Mouse (Mus musculus) MEL (cell line): Measurements from ENCODE around the gene 3110082I17Rik. TPM values are rescaled to one million over a fixed set of nuclear protein-coding genes. Genes with fewer than 3 reads are reported as not detected.

Source experiments
- DNase-seq: peaks from one replicate; pipeline ENCODE4 v3.0.0; 2011; ENCODE audit warnings: low read depth, low spot score
- H3K27ac ChIP-seq: 2 replicates; pipeline ENCODE4 v1.5.1; 2012; ENCODE audit warnings: low read depth, mild to moderate bottlenecking, control low read depth, low read length, moderate library complexity; ENCODE audit not compliant: control insufficient read depth
- H3K27me3 ChIP-seq, 2 experiments: fragments of 150-350 bp in 1 of 2; sonication (generic) in 1 of 2; 2 replicates each; pipeline ENCODE4 v1.6.1; 2012; ENCODE audit warnings: low read length in 2 of 2, mild to moderate bottlenecking in 2 of 2, improper control_type of control experiment in 1 of 2, moderate library complexity in 1 of 2; ENCODE audit not compliant: insufficient read depth in 2 of 2, control insufficient read depth in 1 of 2
- H3K36me3 ChIP-seq, 2 experiments: 2 replicates each; pipeline ENCODE4 v1.6.1; 2012 to 2014; ENCODE audit warnings: low read length in 2 of 2, improper control_type of control experiment in 1 of 2, inconsistent platforms in 1 of 2, mild to moderate bottlenecking in 1 of 2; ENCODE audit not compliant: insufficient read depth in 2 of 2, control insufficient read depth in 1 of 2
- H3K4me1 ChIP-seq, 2 experiments: fragments of 150-350 bp in 1 of 2; sonication (generic) in 1 of 2; 2 replicates each; pipeline ENCODE4 v1.6.1; 2012; ENCODE audit warnings: low read length in 2 of 2, improper control_type of control experiment in 1 of 2, mild to moderate bottlenecking in 1 of 2; ENCODE audit not compliant: insufficient read depth in 2 of 2, control insufficient read depth in 1 of 2
- H3K4me3 ChIP-seq, 2 experiments: fragments of 150-350 bp in 1 of 2; sonication (generic) in 1 of 2; 2 replicates each; pipeline ENCODE4 v1.5.1; 2012; ENCODE audit warnings: low read depth in 2 of 2, low read length in 2 of 2, mild to moderate bottlenecking in 2 of 2, moderate library complexity in 2 of 2, control low read depth in 1 of 2, improper control_type of control experiment in 1 of 2; ENCODE audit not compliant: control insufficient read depth in 1 of 2, insufficient read depth in 1 of 2
- H3K79me2 ChIP-seq: 2 replicates; pipeline ENCODE4 v1.6.1; 2012; ENCODE audit warnings: mild to moderate bottlenecking, low read length, moderate library complexity; ENCODE audit not compliant: control insufficient read depth, poor library complexity, insufficient read depth
- H3K9ac ChIP-seq: 2 replicates; pipeline ENCODE4 v1.6.1; 2012; ENCODE audit warnings: low read depth, mild to moderate bottlenecking, control low read depth, low read length, moderate library complexity; ENCODE audit not compliant: control insufficient read depth, poor library complexity, severe bottlenecking
- H3K9me3 ChIP-seq: fragments of 150-350 bp; sonication (generic); replicated peaks from 2 replicates; pipeline ENCODE4 v1.6.1; 2012; ENCODE audit warnings: mild to moderate bottlenecking, low read length, improper control_type of control experiment, moderate library complexity; ENCODE audit not compliant: insufficient read depth
- CHD1 ChIP-seq: IDR thresholded peaks from 2 replicates; pipeline ENCODE4 v1.6.1; 2012; ENCODE audit warnings: low read depth, mild to moderate bottlenecking, inconsistent platforms, low read length, improper control_type of control experiment
- CTCF ChIP-seq, 3 experiments: IDR thresholded peaks in 2 of 3; conservative IDR thresholded peaks in 1 of 3; 2 replicates each; pipeline ENCODE4 v1.5.1; 2011 to 2012; ENCODE audit warnings: low read length in 3 of 3, low read depth in 2 of 3, mild to moderate bottlenecking in 2 of 3, improper control_type of control experiment in 1 of 3, inconsistent platforms in 1 of 3, mixed read lengths in 1 of 3, moderate library complexity in 1 of 3; ENCODE audit not compliant: control insufficient read depth in 1 of 3, insufficient read depth in 1 of 3, poor library complexity in 1 of 3, severe bottlenecking in 1 of 3
- EP300 ChIP-seq, 2 experiments: IDR thresholded peaks; 2 replicates each; pipeline ENCODE4 v1.6.1; 2011; ENCODE audit warnings: improper control_type of control experiment in 2 of 2, low read length in 2 of 2, low read depth in 1 of 2, mild to moderate bottlenecking in 1 of 2
- GABPA ChIP-seq: IDR thresholded peaks from 2 replicates; pipeline ENCODE4 v1.6.1; 2012; ENCODE audit warnings: low read depth, mild to moderate bottlenecking, inconsistent platforms, low read length, improper control_type of control experiment, moderate library complexity
- GATA1 ChIP-seq: IDR thresholded peaks from 2 replicates; pipeline ENCODE4 v1.6.1; 2011; ENCODE audit warnings: low read depth, low read length, improper control_type of control experiment
- HCFC1 ChIP-seq: IDR thresholded peaks from 2 replicates; pipeline ENCODE4 v1.6.1; 2012; ENCODE audit warnings: low read depth, mild to moderate bottlenecking, inconsistent platforms, low read length, improper control_type of control experiment, moderate library complexity
- MAFK ChIP-seq: IDR thresholded peaks from 2 replicates; pipeline ENCODE4 v1.6.1; 2011; ENCODE audit warnings: low read depth, mild to moderate bottlenecking, low read length, improper control_type of control experiment, borderline replicate concordance
- MAX ChIP-seq: IDR thresholded peaks from 2 replicates; pipeline ENCODE4 v1.6.1; 2011; ENCODE audit warnings: low read length, improper control_type of control experiment
- MAZ ChIP-seq: IDR thresholded peaks from 2 replicates; pipeline ENCODE4 v1.6.1; 2012; ENCODE audit warnings: low read depth, mild to moderate bottlenecking, inconsistent platforms, low read length, improper control_type of control experiment
- MXI1 ChIP-seq: IDR thresholded peaks from 2 replicates; pipeline ENCODE4 v1.6.1; 2011; ENCODE audit warnings: mild to moderate bottlenecking, low read depth, low read length, improper control_type of control experiment
- MYC ChIP-seq: IDR thresholded peaks from 2 replicates; pipeline ENCODE4 v1.6.1; 2011; ENCODE audit warnings: low read depth, mild to moderate bottlenecking, low read length, improper control_type of control experiment, moderate library complexity
- NRF1 ChIP-seq: IDR thresholded peaks from 2 replicates; pipeline ENCODE4 v1.6.1; 2014; ENCODE audit warnings: low read depth, mild to moderate bottlenecking, inconsistent platforms, low read length, improper control_type of control experiment, moderate library complexity; ENCODE audit not compliant: poor library complexity, insufficient read depth, severe bottlenecking
- POLR2A ChIP-seq, 2 experiments: IDR thresholded peaks; 2 replicates each; pipeline ENCODE4 v1.6.1; 2011 to 2012; ENCODE audit warnings: low read length in 2 of 2, mild to moderate bottlenecking in 2 of 2, control low read depth in 1 of 2, improper control_type of control experiment in 1 of 2, low read depth in 1 of 2, moderate library complexity in 1 of 2; ENCODE audit not compliant: control insufficient read depth in 1 of 2, insufficient read depth in 1 of 2, poor library complexity in 1 of 2
- POLR2AphosphoS2 ChIP-seq: IDR thresholded peaks from 2 replicates; pipeline ENCODE4 v1.6.1; 2011; ENCODE audit warnings: low read length, improper control_type of control experiment
- RCOR1 ChIP-seq: IDR thresholded peaks from 2 replicates; pipeline ENCODE4 v1.6.1; 2012; ENCODE audit warnings: low read depth, mild to moderate bottlenecking, inconsistent platforms, low read length, improper control_type of control experiment
- SIN3A ChIP-seq: IDR thresholded peaks from 2 replicates; pipeline ENCODE4 v1.6.1; 2012; ENCODE audit warnings: low read length, improper control_type of control experiment, inconsistent platforms
- TAL1 ChIP-seq: IDR thresholded peaks from 2 replicates; pipeline ENCODE4 v1.6.1; 2012; ENCODE audit warnings: mild to moderate bottlenecking, inconsistent platforms, low read length, moderate library complexity, mixed read lengths
- TBP ChIP-seq: IDR thresholded peaks from 2 replicates; pipeline ENCODE4 v1.8.0; 2011; ENCODE audit warnings: low read depth, low read length, improper control_type of control experiment
- TCF12 ChIP-seq: IDR thresholded peaks from 2 replicates; pipeline ENCODE4 v1.6.1; 2014; ENCODE audit warnings: low read depth, mild to moderate bottlenecking, inconsistent platforms, low read length, improper control_type of control experiment, moderate library complexity
- UBTF ChIP-seq: IDR thresholded peaks from 2 replicates; pipeline ENCODE4 v1.6.1; 2012; ENCODE audit warnings: low read depth, mild to moderate bottlenecking, inconsistent platforms, low read length, improper control_type of control experiment, moderate library complexity, borderline replicate concordance; ENCODE audit not compliant: insufficient read depth
- USF1 ChIP-seq: IDR thresholded peaks from 2 replicates; pipeline ENCODE4 v1.6.1; 2014; ENCODE audit warnings: low read depth, mild to moderate bottlenecking, inconsistent platforms, low read length, improper control_type of control experiment, moderate library complexity
- USF2 ChIP-seq, 2 experiments: IDR thresholded peaks; 2 replicates each; pipeline ENCODE4 v1.6.1; 2011 to 2012; ENCODE audit warnings: improper control_type of control experiment in 2 of 2, low read length in 2 of 2, borderline replicate concordance in 1 of 2, inconsistent platforms in 1 of 2, low read depth in 1 of 2, mild to moderate bottlenecking in 1 of 2; ENCODE audit not compliant: insufficient read depth in 1 of 2
- ZC3H11A ChIP-seq: IDR thresholded peaks from 2 replicates; pipeline ENCODE4 v1.6.1; 2012; ENCODE audit warnings: low read depth, mild to moderate bottlenecking, inconsistent platforms, low read length, improper control_type of control experiment
- polyA plus RNA-seq, 2 experiments: library from polyadenylated mRNA; stranded (reverse) in 1 of 2; unstranded in 1 of 2; fragments of >175 nt in 1 of 2; fragments of >200 nt in 1 of 2; gene quantifications; 2 replicates each; pipeline versions ENCODE4 v1.2.1 to v1.2.4; 2012; ENCODE audit warnings: low replicate concordance in 2 of 2, low read depth in 1 of 2; ENCODE audit not compliant: insufficient read length in 2 of 2, insufficient read depth in 1 of 2, missing spikeins in 1 of 2
- total RNA-seq: library from RNA; depleted of rRNA; stranded (reverse); fragments of 300-350 nt; gene quantifications from 2 replicates; pipeline ENCODE4 v1.2.3, GENCODE M21; 2012

3110082I17Rik gene
- total and polyA plus RNA-seq, 3 experiments = 58.1 to 79.5 TPM; not detected in 1

DNA sequence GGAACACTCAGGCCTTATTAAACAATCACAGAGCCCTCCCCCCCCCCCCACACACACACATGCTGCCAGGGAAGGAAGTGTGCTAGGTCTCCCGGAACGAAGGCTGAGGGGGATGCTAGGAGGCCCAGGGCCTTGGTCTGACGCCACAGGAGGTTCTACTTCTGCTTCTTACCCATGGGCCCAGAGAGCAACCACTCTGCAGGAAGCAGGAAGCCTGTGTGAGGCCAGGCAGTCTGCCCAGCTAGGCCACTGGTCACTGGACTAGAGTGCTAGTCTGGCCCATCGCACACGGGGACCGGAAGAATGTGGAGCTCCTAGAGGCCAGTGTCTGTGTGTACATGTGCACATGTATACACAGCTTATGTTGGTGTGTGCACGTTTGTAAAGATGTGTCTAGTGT, 51.8 kb downstream of the 3110082I17Rik start:
- Histone ChIP-seq H3K9ac (no peak overlapping the region), H3K4me1 (peaks cover 0 to 3% of the 10 kb centered on the region in 2 experiments; a peak in 1 of 4 replicates), H3K79me2 (no peaks in the 10 kb centered on the region), H3K9me3 (no peaks in the 10 kb centered on the region), H3K27ac (no peak overlapping the region), H3K36me3 (no peaks in the 10 kb centered on the region), H3K4me3 (no peak overlapping the region), H3K27me3 (no peaks in the 10 kb centered on the region)
- no peak for TF ChIP-seq POLR2A (IDR thresholded peaks at IDR 0.05; ENCODE audit: control insufficient read depth in 1 of 2, insufficient read depth in 1 of 2, low read depth in 1 of 2, low read length in 2 of 2, poor library complexity in 1 of 2)
- no peak for TF ChIP-seq CHD1
- no peak for TF ChIP-seq HCFC1
- TF ChIP-seq USF2 (IDR thresholded peaks at IDR 0.05; ENCODE audit: borderline replicate concordance in 1 of 2, insufficient read depth in 1 of 2, low read depth in 1 of 2, low read length in 2 of 2) = no peak
- no peak for TF ChIP-seq ZC3H11A
- no peak for TF ChIP-seq GABPA
- TF ChIP-seq NRF1 = no peak
- TF ChIP-seq MYC = no peak
- no peak for TF ChIP-seq MAFK
- no peak for TF ChIP-seq SIN3A
- TF ChIP-seq MXI1 = no peak
- TF ChIP-seq TCF12 = no peak
- TF ChIP-seq GATA1 = no peak
- TF ChIP-seq CTCF (IDR thresholded peaks at IDR 0.05 in 2 of 3, conservative IDR thresholded peaks at IDR 0.05 in 1 of 3; ENCODE audit: control insufficient read depth in 1 of 3, insufficient read depth in 1 of 3, low read depth in 2 of 3, low read length in 3 of 3, poor library complexity in 1 of 3, severe bottlenecking in 1 of 3) = no peak
- DNase-seq = no peak

DNA sequence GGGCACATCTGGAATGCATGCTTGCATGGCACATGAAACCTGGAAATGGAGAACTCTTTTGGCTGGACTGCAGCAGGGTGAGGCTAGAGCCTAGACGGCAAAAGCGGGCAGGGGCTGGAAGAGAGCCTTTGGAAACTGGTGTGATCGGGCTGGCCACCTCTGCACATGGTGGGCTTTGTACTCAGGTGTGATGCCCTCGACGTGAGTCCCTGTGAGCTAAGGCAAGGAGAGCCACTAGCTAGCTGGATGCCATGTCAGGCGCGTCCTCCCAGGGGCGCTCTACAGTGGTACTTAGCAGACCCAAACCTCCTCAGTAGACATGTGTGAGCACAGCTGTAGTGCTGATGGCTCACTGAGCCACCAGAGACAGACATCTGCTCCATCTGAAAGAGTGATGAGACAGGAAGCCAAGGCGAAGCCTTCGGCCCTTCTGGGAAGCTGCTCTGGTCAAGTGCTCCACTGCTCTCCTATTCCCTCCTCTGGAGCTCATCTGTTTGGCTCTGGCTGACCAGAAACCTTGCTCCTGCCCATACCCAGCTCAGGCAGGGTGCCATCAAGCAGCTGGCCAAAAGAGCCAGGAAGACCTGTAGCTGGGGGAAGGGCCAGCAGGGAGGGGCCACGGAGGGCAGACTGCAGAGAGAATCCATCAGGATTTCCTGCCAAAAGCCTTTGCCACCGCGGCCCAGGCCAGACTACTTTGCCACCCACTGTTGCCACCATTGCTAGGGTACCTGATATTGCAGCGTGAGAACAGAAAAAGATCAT, 53.0 kb downstream of the 3110082I17Rik start:
- DNase-seq = no peak
- Histone ChIP-seq H3K27ac (no peak overlapping the region), H3K4me3 (no peak overlapping the region), H3K36me3 (no peaks in the 10 kb centered on the region), H3K9ac (no peak overlapping the region), H3K79me2 (no peaks in the 10 kb centered on the region), H3K27me3 (no peaks in the 10 kb centered on the region), H3K9me3 (no peaks in the 10 kb centered on the region), H3K4me1 (peaks cover 0 to 3% of the 10 kb centered on the region in 2 experiments; a peak in 1 of 4 replicates)
- TF ChIP-seq RCOR1 (no peak), CHD1 (no peak), GABPA (no peak), NRF1 (no peak), MXI1 (no peak), EP300 (IDR thresholded peaks at IDR 0.05; ENCODE audit: low read depth in 1 of 2, low read length in 2 of 2) (no peak), UBTF (no peak), MAZ (no peak), USF1 (no peak), POLR2AphosphoS2 (no peak), ZC3H11A (no peak), TBP (no peak), GATA1 (no peak), MAX (no peak), TAL1 (no peak)
